Mouse (Mus musculus) neural tube, embryonic 14.5 days (tissue): ENCODE data around the gene Tbc1d1. TPM values are rescaled to one million over a fixed set of nuclear protein-coding genes. Genes with fewer than 3 reads are reported as not detected.

ENCODE experiments used
- ATAC-seq: fragments of 200-750 bp; cut with Nextera tagmentation; 2 replicates; pipeline ENCODE4 v1.8.0; 2017; ENCODE audit warnings: low read depth, mild to moderate bottlenecking, moderate TSS enrichment, moderate library complexity
- H3K27ac ChIP-seq: fragments of 300-500 bp; sonication (generic); 2 replicates; pipeline ENCODE4 v1.5.1; 2014; ENCODE audit warnings: low read depth, mild to moderate bottlenecking, control low read depth, low read length, moderate library complexity, mixed read lengths
- H3K27me3 ChIP-seq: fragments of 300-500 bp; sonication (generic); 2 replicates; pipeline ENCODE4 v1.6.1; 2014; ENCODE audit warnings: low read length; ENCODE audit not compliant: control insufficient read depth, insufficient read depth
- H3K36me3 ChIP-seq: fragments of 300-500 bp; sonication (generic); 2 replicates; pipeline ENCODE4 v1.6.1; 2014; ENCODE audit warnings: low read length, mixed read lengths; ENCODE audit not compliant: control insufficient read depth, insufficient read depth
- H3K4me1 ChIP-seq: fragments of 300-500 bp; sonication (generic); 2 replicates; pipeline ENCODE4 v1.6.1; 2014; ENCODE audit warnings: low read length; ENCODE audit not compliant: control insufficient read depth, insufficient read depth
- H3K4me2 ChIP-seq: fragments of 300-500 bp; sonication (generic); 2 replicates; pipeline ENCODE4 v1.6.1; 2014; ENCODE audit warnings: mild to moderate bottlenecking, low read depth, low read length, control low read depth
- H3K4me3 ChIP-seq: fragments of 300-500 bp; sonication (generic); 2 replicates; pipeline ENCODE4 v1.5.1; 2014; ENCODE audit warnings: low read depth, low read length, control low read depth, mixed read lengths
- H3K9ac ChIP-seq: fragments of 300-500 bp; sonication (generic); replicated peaks from 2 replicates; pipeline ENCODE4 v1.6.1; 2014; ENCODE audit warnings: low read depth, mild to moderate bottlenecking, control low read depth, low read length, mixed read lengths
- H3K9me3 ChIP-seq: fragments of 300-500 bp; sonication (generic); 2 replicates; pipeline ENCODE4 v1.6.1; 2016; ENCODE audit warnings: low read length; ENCODE audit not compliant: control insufficient read depth
- WGBS: fragments of 180-500 bp; shearing (Covaris S2); extraction: QIAGEN DNeasy Blood & Tissue Kit; methylation state at CpG from one replicate; pipeline ENCODE4 v1.1.7; 2014; 5-methylcytosine and 5-hydroxymethylcytosine counted together
- polyA plus RNA-seq: library from polyadenylated mRNA; unstranded; fragments of >200 nt; fragmentation: Nextera tagmentation; extraction: Ambion mirVana; gene quantifications from 2 replicates; pipeline ENCODE4 v1.2.1, GENCODE M21; 2014

The Tbc1d1 gene
- polyA plus RNA-seq, 1 experiment from 2014 or later: 16.0 TPM

DNA sequence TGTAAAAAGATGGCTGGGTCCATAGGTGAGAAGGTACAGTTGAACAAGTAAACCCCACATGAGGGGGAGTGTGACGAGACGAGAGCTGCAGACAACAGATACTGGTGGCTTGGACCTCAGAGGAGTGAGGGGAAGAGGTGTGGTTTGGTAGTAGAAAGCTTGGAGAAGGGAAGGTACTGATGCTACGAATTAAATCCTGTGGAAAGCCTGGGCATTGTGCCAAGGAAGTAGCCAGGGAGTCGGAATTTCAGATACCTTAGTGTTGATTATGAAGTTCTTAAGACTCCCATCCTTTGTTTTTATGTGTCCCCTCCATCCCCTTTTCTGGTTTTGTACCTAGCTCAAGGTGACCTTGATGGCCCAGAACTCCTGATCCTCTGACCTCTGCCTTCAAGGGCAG lies 124.5 kb downstream of the Tbc1d1 start:
- Histone ChIP-seq H3K9me3 (no peaks in the 10 kb centered on the region), H3K4me1 (peaks cover 3% of the 10 kb centered on the region; the same call in 1 of the 2 replicates), H3K4me3 (no peak overlapping the region), H3K27ac (no peak overlapping the region), H3K27me3 (no peaks in the 10 kb centered on the region), H3K9ac (no peak overlapping the region), H3K36me3 (peaks cover 12% of the 10 kb centered on the region; the same call in 1 of the 2 replicates), H3K4me2 (no peak overlapping the region)
- WGBS: 77% methylated on average over 4 of the region's 4 CpGs
- ATAC-seq: no peak

GRCm38 (mm10) chr5:64281674-64282073 lies 125.6 kb downstream of the Tbc1d1 start:
- ATAC-seq: no peak
- WGBS: 93% methylated on average over 7 of the region's 7 CpGs
- peaks cover 3% of the 10 kb centered on the region; the same call in 1 of the 2 replicates for H3K4me1 ChIP-seq
- H3K9ac ChIP-seq: no peak overlapping the region
- no peak overlapping the region for H3K27ac ChIP-seq
- H3K36me3 ChIP-seq: peaks cover 12% of the 10 kb centered on the region; the same call in 1 of the 2 replicates
- no peak overlapping the region for H3K4me3 ChIP-seq
- no peak overlapping the region for H3K4me2 ChIP-seq
- no peaks in the 10 kb centered on the region for H3K9me3 ChIP-seq
- H3K27me3 ChIP-seq: no peaks in the 10 kb centered on the region

DNA sequence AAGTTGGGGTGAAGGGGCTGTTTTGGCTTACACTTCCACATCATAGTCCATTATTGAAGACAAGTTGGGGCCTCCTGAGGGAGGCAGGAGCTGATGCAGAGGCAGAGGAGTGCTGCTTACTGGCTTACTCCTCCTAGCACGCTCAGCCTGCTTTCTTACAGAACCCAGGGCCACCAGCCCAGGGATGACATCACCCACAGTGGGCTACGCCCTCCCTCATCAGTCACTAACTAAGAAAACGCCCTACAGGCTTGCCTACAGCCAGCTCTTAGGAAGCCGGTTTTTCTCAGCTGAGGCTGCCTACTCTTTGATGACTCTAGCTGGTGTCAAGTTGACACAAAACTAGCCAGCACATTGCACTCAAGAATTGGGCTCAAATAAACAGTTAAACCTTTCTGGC lies 126.5 kb downstream of the Tbc1d1 start:
- Histone ChIP-seq H3K36me3 (peaks cover 12% of the 10 kb centered on the region; the same call in 1 of the 2 replicates), H3K9ac (no peak overlapping the region), H3K27ac (no peak overlapping the region), H3K9me3 (no peaks in the 10 kb centered on the region), H3K4me3 (no peak overlapping the region), H3K4me1 (peaks cover 3% of the 10 kb centered on the region; the same call in 1 of the 2 replicates), H3K27me3 (no peaks in the 10 kb centered on the region), H3K4me2 (no peak overlapping the region)
- WGBS: 84% methylated on average over 4 of the region's 4 CpGs
- ATAC-seq: no peak

DNA sequence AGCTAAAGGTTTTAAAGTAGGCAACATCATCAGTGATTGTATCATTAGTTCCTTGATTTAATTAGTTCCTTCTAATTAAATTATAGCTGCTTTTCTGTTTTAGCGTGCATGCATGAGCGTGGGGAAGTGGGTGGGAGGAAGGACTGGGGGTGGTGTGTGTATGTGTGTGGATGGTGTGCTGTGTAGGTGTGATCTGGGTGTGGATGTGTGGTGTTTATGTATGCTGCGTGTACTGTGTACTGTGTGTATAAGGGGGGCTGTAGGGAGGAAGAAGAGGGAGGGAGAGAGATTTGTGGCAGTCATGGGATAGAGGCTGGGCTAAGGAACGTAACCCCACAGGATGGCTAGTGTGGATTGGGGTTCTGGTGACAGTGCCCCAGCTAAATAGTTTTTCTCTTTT lies 129.2 kb downstream of the Tbc1d1 start:
- WGBS: 93% methylated on average over 4 of the region's 4 CpGs
- H3K4me3 ChIP-seq: no peak overlapping the region
- H3K9me3 ChIP-seq: no peaks in the 10 kb centered on the region
- no peaks in the 10 kb centered on the region for H3K27me3 ChIP-seq
- no peak overlapping the region for H3K4me2 ChIP-seq
- peaks cover 3% of the 10 kb centered on the region; the same call in 1 of the 2 replicates for H3K4me1 ChIP-seq
- no peak overlapping the region for H3K9ac ChIP-seq
- ATAC-seq: no peak
- H3K27ac ChIP-seq: no peak overlapping the region
- peaks cover 7% of the 10 kb centered on the region; the same call in 1 of the 2 replicates for H3K36me3 ChIP-seq

- Histone ChIP-seq H3K36me3 (peaks cover 7% of the 10 kb centered on the region; the same call in 1 of the 2 replicates), H3K27ac (no peak overlapping the region), H3K9me3 (no peaks in the 10 kb centered on the region), H3K4me2 (no peak overlapping the region), H3K4me1 (no peaks in the 10 kb centered on the region), H3K4me3 (no peak overlapping the region), H3K9ac (no peak overlapping the region), H3K27me3 (no peaks in the 10 kb centered on the region)
- no peak for ATAC-seq
- WGBS: 92% methylated on average over 13 of the region's 13 CpGs
Observed at GRCm38 (mm10) chr5:64285851-64286250, 129.7 kb downstream of the Tbc1d1 start.

GRCm38 (mm10) chr5:64287287-64287686 lies 131.2 kb downstream of the Tbc1d1 start:
- Histone ChIP-seq H3K4me1 (no peaks in the 10 kb centered on the region), H3K4me3 (no peak overlapping the region), H3K27ac (no peak overlapping the region), H3K36me3 (0 out of 2 replicates have a peak, but pooled peaks cover under 1% of the 10 kb centered on the region), H3K27me3 (no peaks in the 10 kb centered on the region), H3K9me3 (no peaks in the 10 kb centered on the region), H3K9ac (no peak overlapping the region), H3K4me2 (no peak overlapping the region)
- WGBS: 85% methylated on average over 8 of the region's 8 CpGs
- ATAC-seq: no peak

- Histone ChIP-seq H3K4me3 (no peak overlapping the region), H3K36me3 (no peaks in the 10 kb centered on the region), H3K27ac (no peak overlapping the region), H3K4me1 (no peaks in the 10 kb centered on the region), H3K27me3 (no peaks in the 10 kb centered on the region), H3K9me3 (no peaks in the 10 kb centered on the region), H3K4me2 (no peak overlapping the region), H3K9ac (no peak overlapping the region)
- ATAC-seq: no peak
- WGBS: 92% methylated on average over 14 of the region's 14 CpGs
Observed at GRCm38 (mm10) chr5:64288031-64288928, 132.2 kb downstream of the Tbc1d1 start.

DNA sequence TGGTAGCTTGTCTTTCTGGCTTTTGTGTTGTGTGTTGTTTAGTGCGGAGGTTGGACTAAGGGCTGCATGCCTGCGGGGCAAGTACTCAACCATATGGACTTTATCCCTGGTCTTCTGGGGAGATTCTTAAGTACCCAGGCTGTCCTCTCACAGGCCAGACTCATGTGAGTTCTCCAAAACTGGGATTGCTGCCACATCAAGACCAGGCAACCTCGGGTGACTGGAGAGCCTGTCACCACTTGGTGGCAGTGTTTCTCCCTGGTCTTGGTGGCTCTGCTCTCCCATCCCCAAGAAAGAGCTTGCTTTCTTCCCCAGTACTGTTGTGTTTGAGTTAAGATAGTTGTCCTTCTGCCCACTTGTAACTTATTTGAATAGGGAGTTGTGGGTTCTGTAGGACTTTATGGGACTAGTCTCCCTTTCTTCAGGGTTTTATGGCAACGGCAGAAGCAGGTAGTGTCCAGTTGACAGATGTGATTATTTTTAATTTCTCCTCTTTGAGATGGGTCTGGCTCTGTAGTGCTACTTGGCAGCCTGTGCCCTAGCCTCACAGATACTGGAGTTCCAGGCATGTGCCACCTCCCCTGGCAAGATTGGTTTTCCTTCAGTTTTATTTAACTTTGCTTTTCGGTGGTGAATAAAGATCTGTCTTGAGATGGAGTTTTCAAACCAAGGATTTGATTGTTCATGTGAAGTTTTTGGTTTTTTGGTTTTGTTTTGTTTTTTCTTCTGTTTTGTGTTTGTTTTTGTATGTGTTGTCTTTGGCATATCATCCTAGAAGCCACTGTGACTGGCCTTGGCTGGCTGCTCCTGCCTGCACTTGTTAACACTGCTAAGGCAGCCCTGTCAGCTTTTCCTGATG lies 133.3 kb downstream of the Tbc1d1 start:
- Histone ChIP-seq H3K27ac (no peak overlapping the region), H3K4me2 (no peak overlapping the region), H3K9me3 (no peaks in the 10 kb centered on the region), H3K4me3 (no peak overlapping the region), H3K27me3 (no peaks in the 10 kb centered on the region), H3K4me1 (no peaks in the 10 kb centered on the region), H3K9ac (no peak overlapping the region), H3K36me3 (no peaks in the 10 kb centered on the region)
- 63% methylated on average over 5 of the region's 5 CpGs for WGBS
- ATAC-seq: peak; percentile 76; the same call in 1 of the 2 replicates

DNA sequence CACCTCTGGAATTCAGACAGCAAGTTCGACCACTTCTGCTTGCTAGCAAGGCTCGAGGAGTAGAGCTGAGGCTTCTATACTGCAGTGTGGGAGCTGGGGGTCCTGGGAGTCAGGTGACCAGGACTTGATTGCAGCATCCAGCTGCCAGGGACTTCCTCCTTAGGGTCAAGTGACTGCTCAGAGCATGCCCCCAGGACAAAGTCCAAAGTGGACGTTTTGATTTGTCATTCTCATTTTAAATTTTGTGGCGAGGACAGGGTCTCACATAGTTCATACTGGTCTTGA lies 133.9 kb downstream of the Tbc1d1 start:
- Histone ChIP-seq H3K4me3 (no peak overlapping the region), H3K9me3 (no peaks in the 10 kb centered on the region), H3K9ac (no peak overlapping the region), H3K4me2 (no peak overlapping the region), H3K36me3 (no peaks in the 10 kb centered on the region), H3K4me1 (no peaks in the 10 kb centered on the region), H3K27ac (no peak overlapping the region), H3K27me3 (no peaks in the 10 kb centered on the region)
- WGBS: 72% methylated on average over 4 of the region's 4 CpGs
- no peak for ATAC-seq
